Mouse (Mus musculus) kidney, adult 2 months (tissue): ENCODE data around the gene Otop2. TPM values are rescaled to one million over a fixed set of nuclear protein-coding genes. Genes with fewer than 3 reads are reported as not detected.

Experiments used
- DNase-seq: peaks from one replicate; pipeline ENCODE4 v3.0.0; 2021
- H3K27ac ChIP-seq: fragments of 200-500 bp; 2 replicates; pipeline ENCODE4 v1.5.1; 2012; ENCODE audit warnings: low read depth, low read length, control low read depth, inconsistent platforms; ENCODE audit not compliant: insufficient read depth
- H3K27me3 ChIP-seq: fragments of 200-500 bp; replicated peaks from 2 replicates; pipeline ENCODE4 v1.6.1; 2012; ENCODE audit warnings: mild to moderate bottlenecking, moderate library complexity, low read length, inconsistent platforms; ENCODE audit not compliant: control insufficient read depth, insufficient read depth
- H3K36me3 ChIP-seq: fragments of 200-500 bp; 2 replicates; pipeline ENCODE4 v1.6.1; 2012; ENCODE audit warnings: mild to moderate bottlenecking, moderate library complexity, low read length, inconsistent platforms; ENCODE audit not compliant: control insufficient read depth, insufficient read depth
- H3K4me1 ChIP-seq: fragments of 200-500 bp; 2 replicates; pipeline ENCODE4 v1.6.1; 2011; ENCODE audit warnings: low read length; ENCODE audit not compliant: control insufficient read depth, insufficient read depth
- H3K4me3 ChIP-seq: fragments of 200-500 bp; 2 replicates; pipeline ENCODE4 v1.5.1; 2011; ENCODE audit warnings: mild to moderate bottlenecking, low read depth, low read length, control low read depth; ENCODE audit not compliant: insufficient read depth
- CTCF ChIP-seq: fragments of 200-500 bp; conservative IDR thresholded peaks from 2 replicates; pipeline ENCODE4 v1.5.1; 2011; ENCODE audit warnings: low read depth, mild to moderate bottlenecking, control low read depth, low read length, moderate library complexity, mixed read lengths; ENCODE audit not compliant: insufficient read depth, insufficient read length
- POLR2A ChIP-seq: fragments of 200-500 bp; IDR thresholded peaks from one replicate; pipeline ENCODE4 v1.6.1; 2011; ENCODE audit warnings: low read depth, low read length, control low read depth
- WGBS: fragments of 180-500 bp; shearing (Covaris S2); methylation state at CpG from one replicate; pipeline ENCODE4 v1.1.7; 2018; 5-methylcytosine and 5-hydroxymethylcytosine counted together
- polyA plus RNA-seq: library from polyadenylated mRNA; depleted of rRNA; stranded (reverse); fragments of >200 nt; gene quantifications from 2 replicates; pipeline ENCODE4 v1.2.3, GENCODE M21; 2012

Gene Otop2
- polyA plus RNA-seq, 1 experiment = not detected

DNA sequence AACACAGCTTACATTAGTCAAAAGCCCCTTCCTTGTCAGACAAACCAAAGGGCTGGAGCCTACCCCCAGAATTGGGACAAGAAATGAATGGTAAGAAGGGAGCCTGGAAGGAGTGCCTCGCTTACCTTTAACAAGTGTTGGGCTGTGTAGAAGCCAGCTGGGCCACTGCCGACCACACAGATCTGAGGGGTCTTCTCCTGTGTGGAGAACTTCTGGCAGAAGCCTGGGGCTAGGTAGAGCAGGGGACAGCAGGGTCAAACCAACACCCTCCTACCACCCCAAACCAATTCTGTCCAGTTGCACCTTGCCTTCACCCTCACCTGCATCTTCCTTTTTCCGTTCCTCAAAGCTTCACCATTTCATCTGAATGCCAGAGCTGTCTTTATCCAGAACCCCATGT lies 31.0 kb upstream of the Otop2 start:
- Histone ChIP-seq H3K4me3 (no peak overlapping the region), H3K36me3 (no peaks in the 10 kb centered on the region), H3K27me3 (no peaks in the 10 kb centered on the region), H3K4me1 (peaks cover 3% of the 10 kb centered on the region; the same call in 1 of the 2 replicates), H3K27ac (no peak overlapping the region)
- no peak for DNase-seq
- no peak for TF ChIP-seq CTCF
- TF ChIP-seq POLR2A = no peak
- WGBS = 72% methylated on average over 3 of the region's 3 CpGs

- under 1% methylated on average over 42 of the region's 42 CpGs for WGBS
- Histone ChIP-seq H3K4me3 (peak within 1 kb of the TSS; percentile 69), H3K27me3 (no peaks in the 10 kb centered on the region), H3K36me3 (no peaks in the 10 kb centered on the region), H3K4me1 (peaks cover 3% of the 10 kb centered on the region; the same call in 1 of the 2 replicates), H3K27ac (peak within 1 kb of the TSS; percentile 88)
- TF ChIP-seq POLR2A (peak; percentile 94), CTCF (no peak)
- peak; percentile 100 for DNase-seq
These were observed 30.0 kb upstream of the Otop2 start, which contains the start of gene Fdxr for GRCm38 (mm10) chr11:115276780-115277603. Gene Fdxr (minus strand): TSS chr11:115277050.

GRCm38 (mm10) chr11:115277604-115277975 lies 29.4 kb upstream of the Otop2 start:
- Histone ChIP-seq H3K4me3 (peak overlapping the region; percentile 62), H3K36me3 (no peaks in the 10 kb centered on the region), H3K4me1 (peaks cover 3% of the 10 kb centered on the region; the same call in 1 of the 2 replicates), H3K27me3 (no peaks in the 10 kb centered on the region), H3K27ac (peak overlapping the region; percentile 88)
- DNase-seq = no peak
- 13% methylated on average over 7 of the region's 7 CpGs for WGBS
- TF ChIP-seq POLR2A (no peak), CTCF (no peak)

GRCm38 (mm10) chr11:115278176-115278575 lies 28.8 kb upstream of the Otop2 start:
- 74% methylated on average over 6 of the region's 6 CpGs for WGBS
- Histone ChIP-seq H3K4me1 (peaks cover 3% of the 10 kb centered on the region; the same call in 1 of the 2 replicates), H3K36me3 (no peaks in the 10 kb centered on the region), H3K27ac (no peak overlapping the region), H3K4me3 (no peak overlapping the region), H3K27me3 (no peaks in the 10 kb centered on the region)
- TF ChIP-seq POLR2A (no peak), CTCF (no peak)
- DNase-seq = no peak

DNA sequence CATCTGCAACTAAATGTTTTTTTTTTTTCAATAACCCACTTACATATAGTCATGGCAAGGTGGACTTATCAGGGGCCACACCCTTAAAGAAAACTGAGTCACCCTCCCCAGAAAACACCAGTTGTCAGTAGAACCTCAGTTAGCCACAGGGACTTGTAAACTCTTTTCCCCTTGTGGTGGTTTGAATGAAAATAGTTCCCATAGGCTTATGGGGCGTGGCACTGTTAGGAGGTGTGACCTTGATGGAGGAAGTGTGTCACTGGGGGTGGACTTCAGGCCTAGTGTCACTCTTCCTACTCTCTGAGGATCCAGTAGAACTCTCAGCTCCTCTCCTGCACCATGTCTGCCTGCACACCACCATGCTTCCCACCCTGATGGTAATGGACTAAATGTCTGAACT lies 27.2 kb upstream of the Otop2 start:
- H3K4me1 ChIP-seq = peaks cover 3% of the 10 kb centered on the region; the same call in 1 of the 2 replicates
- TF ChIP-seq CTCF = no peak
- no peak for TF ChIP-seq POLR2A
- 87% methylated on average over 1 of the region's 1 CpGs for WGBS

DNA sequence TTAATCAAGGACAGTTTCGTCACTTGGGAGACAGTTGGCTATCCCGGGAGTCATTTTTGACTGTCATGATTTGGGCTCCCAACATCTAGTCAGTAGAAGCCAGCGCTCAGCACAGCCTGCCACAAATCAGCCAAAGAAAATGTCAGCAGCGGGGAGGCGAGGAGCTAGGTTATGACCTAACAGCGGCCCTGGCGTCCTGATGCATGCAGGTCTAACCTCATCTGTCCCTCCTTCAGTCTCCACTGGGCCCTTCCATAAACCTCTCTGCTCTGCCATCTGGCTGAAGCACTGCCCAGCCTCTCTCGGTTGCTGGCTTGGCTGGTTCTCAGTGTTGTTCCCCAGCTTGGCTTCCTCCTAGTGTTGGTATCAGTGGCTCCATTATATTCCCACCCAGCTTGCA lies 24.7 kb upstream of the Otop2 start:
- H3K4me3 ChIP-seq = no peak overlapping the region
- peak overlapping the region; percentile 51; the same call in 1 of the 2 replicates for H3K27ac ChIP-seq
- DNase-seq = no peak
- no peaks in the 10 kb centered on the region for H3K27me3 ChIP-seq
- peaks cover 3% of the 10 kb centered on the region; the same call in 1 of the 2 replicates for H3K4me1 ChIP-seq
- no peak for TF ChIP-seq POLR2A
- no peak for TF ChIP-seq CTCF
- 67% methylated on average over 8 of the region's 8 CpGs for WGBS
- no peaks in the 10 kb centered on the region for H3K36me3 ChIP-seq

More for the DNA sequence above, 27.2 kb upstream of the Otop2 start:
- Histone ChIP-seq H3K36me3 (no peaks in the 10 kb centered on the region), H3K27me3 (no peaks in the 10 kb centered on the region), H3K27ac (no peak overlapping the region), H3K4me3 (no peak overlapping the region)
- DNase-seq = no peak

DNA sequence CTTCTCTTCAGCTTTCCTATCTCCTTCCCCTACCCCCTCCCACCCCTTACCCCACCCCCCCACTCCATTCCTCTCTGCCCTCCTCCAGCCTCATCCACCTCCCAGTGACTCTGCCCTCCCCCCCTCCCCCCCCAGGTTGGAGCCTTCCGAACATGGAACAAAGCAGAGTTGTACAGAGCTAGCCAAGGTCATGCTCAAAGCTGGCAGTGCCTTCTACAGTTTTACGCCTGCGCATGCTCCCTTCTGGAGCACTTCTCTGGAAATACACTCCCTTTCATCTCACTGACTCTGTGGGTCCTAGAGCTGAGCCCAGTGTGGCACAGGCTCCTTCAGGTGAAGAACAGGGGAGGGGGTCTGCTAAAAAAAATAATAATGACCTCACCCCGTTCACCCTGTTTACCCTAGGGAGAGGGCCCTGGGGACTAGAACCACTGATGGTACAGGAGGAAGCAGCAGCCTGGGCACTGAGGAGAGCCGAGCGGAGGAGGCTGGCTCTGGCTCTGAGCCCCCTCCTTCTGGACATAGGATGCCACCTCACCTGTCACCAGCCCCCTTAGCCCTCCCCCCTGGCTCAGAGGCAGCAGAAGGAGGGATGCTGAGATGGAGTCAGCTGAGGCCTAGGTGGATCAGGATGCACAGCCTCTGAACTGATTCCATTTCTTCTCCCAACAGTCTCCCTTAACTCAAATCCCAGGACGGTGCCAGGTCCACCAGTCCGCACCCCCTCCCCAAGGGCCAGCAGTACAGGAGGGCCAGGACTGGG lies 24.1 kb upstream of the Otop2 start:
- DNase-seq = peak; percentile 33
- 77% methylated on average over 8 of the region's 8 CpGs for WGBS
- no peaks in the 10 kb centered on the region for H3K36me3 ChIP-seq
- H3K27me3 ChIP-seq = no peaks in the 10 kb centered on the region
- no peak for TF ChIP-seq POLR2A
- no peaks in the 10 kb centered on the region for H3K4me1 ChIP-seq
- peak overlapping the region; percentile 41; the same call in 1 of the 2 replicates for H3K27ac ChIP-seq
- H3K4me3 ChIP-seq = no peak overlapping the region
